Mouse (Mus musculus): ENCODE data around the gene BC028528. TPM values are rescaled to one million over a fixed set of nuclear protein-coding genes. Genes with fewer than 3 reads are reported as not detected.
A peak's percentile ranks its signal among the peaks of the same experiment; 100 is the strongest.
"Not testable (repeated sequence)": the region's sequence is repeated elsewhere in the genome, so short reads cannot be mapped to it uniquely, and the experiment has no call there.

Gene BC028528
- total RNA-seq, 2 experiments from 2014 or later = 8.1 to 9.1 TPM

- intact Hi-C loops (cut with DNase I) = no loop called here
- no peak for DNase-seq (ENCODE audit: extremely low spot score in 1 of 2, low spot score in 2 of 2)
These were observed 2.1 kb downstream of the BC028528 start for GRCm38 (mm10) chr3:95889664-95890063.

- no peak for DNase-seq (ENCODE audit: extremely low spot score in 1 of 2, low spot score in 2 of 2)
- intact Hi-C loops (cut with DNase I) = no loop called here
These were observed 4.2 kb downstream of the BC028528 start for GRCm38 (mm10) chr3:95887596-95887995.

GRCm38 (mm10) chr3:95884400-95884799 lies 7.4 kb downstream of the BC028528 start:
- DNase-seq (ENCODE audit: extremely low spot score in 1 of 2, low spot score in 2 of 2) = no peak
- intact Hi-C loops (cut with DNase I) = loop anchor here (5.0 kb wide), 1 partner anchor 163 kb away; no protein-coding TSS in a partner anchor

GRCm38 (mm10) chr3:95882816-95883425 lies 8.9 kb downstream of the BC028528 start:
- intact Hi-C loops (cut with DNase I) = loop anchor here (5.0 kb wide), 1 partner anchor 164 kb away; no protein-coding TSS in a partner anchor
- peak; percentile 71 to 90 for DNase-seq (ENCODE audit: extremely low spot score in 1 of 2, low spot score in 2 of 2)

- DNase-seq (ENCODE audit: extremely low spot score in 1 of 2, low spot score in 2 of 2) = peak; percentile 97
- intact Hi-C loops (cut with DNase I) = loop anchor here (5.0 kb wide), 1 partner anchor 165 kb away; no protein-coding TSS in a partner anchor
These were observed 9.6 kb downstream of the BC028528 start, which contains the start of gene Ciart for GRCm38 (mm10) chr3:95881979-95882815. Gene Ciart, minus strand, starts transcription at chr3:95882251.

- intact Hi-C loops (cut with DNase I) = no loop called here
- no peak for DNase-seq (ENCODE audit: extremely low spot score in 1 of 2, low spot score in 2 of 2)
These were observed 12.7 kb downstream of the BC028528 start for GRCm38 (mm10) chr3:95879063-95879462.

- DNase-seq (ENCODE audit: extremely low spot score in 1 of 2, low spot score in 2 of 2) = no peak
- intact Hi-C loops (cut with DNase I) = no loop called here
These were observed 19.8 kb downstream of the BC028528 start for GRCm38 (mm10) chr3:95872048-95872447.

- intact Hi-C loops (cut with DNase I) = no loop called here
- DNase-seq (ENCODE audit: extremely low spot score in 1 of 2, low spot score in 2 of 2) = peak; percentile 80 to 92
These were observed 20.4 kb downstream of the BC028528 start, which contains the start of gene Mrps21 for GRCm38 (mm10) chr3:95871392-95871867. Gene Mrps21, minus strand, starts transcription at chr3:95871519.

GRCm38 (mm10) chr3:95870976-95871375 lies 20.8 kb downstream of the BC028528 start:
- no peak for DNase-seq (ENCODE audit: extremely low spot score in 1 of 2, low spot score in 2 of 2)
- intact Hi-C loops (cut with DNase I) = no loop called here

GRCm38 (mm10) chr3:95867408-95867807 lies 24.4 kb downstream of the BC028528 start:
- intact Hi-C loops (cut with DNase I) = no loop called here
- no peak for DNase-seq (ENCODE audit: extremely low spot score in 1 of 2, low spot score in 2 of 2)

GRCm38 (mm10) chr3:95866071-95866470 lies 25.7 kb downstream of the BC028528 start:
- intact Hi-C loops (cut with DNase I) = no loop called here
- no peak for DNase-seq (ENCODE audit: extremely low spot score in 1 of 2, low spot score in 2 of 2)

GRCm38 (mm10) chr3:95865571-95865970 lies 26.2 kb downstream of the BC028528 start:
- DNase-seq (ENCODE audit: extremely low spot score in 1 of 2, low spot score in 2 of 2) = no peak
- intact Hi-C loops (cut with DNase I) = no loop called here

GRCm38 (mm10) chr3:95865050-95865449 lies 26.8 kb downstream of the BC028528 start:
- intact Hi-C loops (cut with DNase I) = no loop called here
- peak in 1 of 2 experiments; percentile 56 for DNase-seq (ENCODE audit: extremely low spot score in 1 of 2, low spot score in 2 of 2)

GRCm38 (mm10) chr3:95863578-95863977 lies 28.2 kb downstream of the BC028528 start:
- intact Hi-C loops (cut with DNase I) = loop anchor here (5.0 kb wide), 1 partner anchor 44 kb away; no protein-coding TSS in a partner anchor
- DNase-seq (ENCODE audit: extremely low spot score in 1 of 2, low spot score in 2 of 2) = no peak

- DNase-seq (ENCODE audit: extremely low spot score in 1 of 2, low spot score in 2 of 2) = peak; percentile 72 to 74
- intact Hi-C loops (cut with DNase I) = loop anchor here (5.0 kb wide), 1 partner anchor 46 kb away; no protein-coding TSS in a partner anchor
These were observed 30.0 kb downstream of the BC028528 start for GRCm38 (mm10) chr3:95861796-95862195.

GRCm38 (mm10) chr3:95861216-95861615 lies 30.6 kb downstream of the BC028528 start:
- intact Hi-C loops (cut with DNase I) = loop anchor here (5.0 kb wide), 1 partner anchor 46 kb away; no protein-coding TSS in a partner anchor
- DNase-seq (ENCODE audit: extremely low spot score in 1 of 2, low spot score in 2 of 2) = no peak

GRCm38 (mm10) chr3:95860323-95860722 lies 31.5 kb downstream of the BC028528 start:
- no peak for DNase-seq (ENCODE audit: extremely low spot score in 1 of 2, low spot score in 2 of 2)
- intact Hi-C loops (cut with DNase I) = loop anchor here (5.0 kb wide), 1 partner anchor 47 kb away; no protein-coding TSS in a partner anchor

GRCm38 (mm10) chr3:95858278-95858677 lies 33.5 kb downstream of the BC028528 start:
- intact Hi-C loops (cut with DNase I) = not testable (repeated sequence)

GRCm38 (mm10) chr3:95857050-95857449 lies 34.8 kb downstream of the BC028528 start:
- intact Hi-C loops (cut with DNase I) = not testable (repeated sequence)

More at GRCm38 (mm10) chr3:95858278-95858677, 33.5 kb downstream of the BC028528 start:
- DNase-seq (ENCODE audit: extremely low spot score in 1 of 2, low spot score in 2 of 2) = not testable (repeated sequence)

More at GRCm38 (mm10) chr3:95857050-95857449, 34.8 kb downstream of the BC028528 start:
- DNase-seq (ENCODE audit: extremely low spot score in 1 of 2, low spot score in 2 of 2) = not testable (repeated sequence)

Measured in left cerebral cortex, postnatal 10 days (tissue).